Mouse (Mus musculus) CH12.LX (cell line): Measurements from ENCODE around the gene Tlnrd1. TPM values are rescaled to one million over a fixed set of nuclear protein-coding genes. Genes with fewer than 3 reads are reported as not detected.

Experiments used
- DNase-seq: peaks from one replicate; pipeline ENCODE4 v3.0.0-alpha.2; 2013; ENCODE audit errors: extremely low read depth
- H3K27ac ChIP-seq: 2 replicates; pipeline ENCODE4 v1.5.1; 2012; ENCODE audit warnings: low read depth, mild to moderate bottlenecking, control low read depth, moderate library complexity; ENCODE audit not compliant: insufficient read depth
- H3K27me3 ChIP-seq: replicated peaks from 2 replicates; pipeline ENCODE3; 2012; ENCODE audit warnings: inconsistent platforms
- H3K36me3 ChIP-seq, 2 experiments: replicated peaks in 1 of 2; 2 replicates each; pipeline versions ENCODE3 to v1.6.1; 2012; ENCODE audit warnings: inconsistent platforms in 1 of 2, low read length in 1 of 2, mild to moderate bottlenecking in 1 of 2, mixed read lengths in 1 of 2, moderate library complexity in 1 of 2; ENCODE audit not compliant: control insufficient read depth in 1 of 2, insufficient read depth in 1 of 2
- H3K4me1 ChIP-seq, 2 experiments: 2 replicates each; pipeline ENCODE4 v1.6.1; 2012; ENCODE audit warnings: inconsistent platforms in 1 of 2, moderate library complexity in 1 of 2; ENCODE audit not compliant: insufficient read depth in 2 of 2, control insufficient read depth in 1 of 2
- H3K4me2 ChIP-seq: 2 replicates; pipeline ENCODE4 v1.6.1; 2012; ENCODE audit warnings: low read depth, mild to moderate bottlenecking, control low read depth; ENCODE audit not compliant: poor library complexity, insufficient read depth, severe bottlenecking
- H3K4me3 ChIP-seq, 3 experiments: fragments of 150-350 bp in 1 of 3; sonication (generic) in 1 of 3; replicated peaks in 1 of 3; 2 replicates each; pipeline versions ENCODE3 to v1.5.1; 2011 to 2012; ENCODE audit warnings: low read depth in 2 of 3, low read length in 2 of 3, mild to moderate bottlenecking in 2 of 3, moderate library complexity in 2 of 3, control low read depth in 1 of 3, improper control_type of control experiment in 1 of 3, inconsistent platforms in 1 of 3, mixed read lengths in 1 of 3; ENCODE audit not compliant: poor library complexity in 1 of 3
- H3K79me2 ChIP-seq: replicated peaks from 2 replicates; pipeline ENCODE4 v1.6.1; 2012; ENCODE audit warnings: mild to moderate bottlenecking, moderate library complexity; ENCODE audit not compliant: control insufficient read depth, poor library complexity, insufficient read depth, severe bottlenecking; ENCODE audit errors: extremely low read depth
- H3K9ac ChIP-seq: 2 replicates; pipeline ENCODE4 v1.6.1; 2012; ENCODE audit warnings: low read depth, mild to moderate bottlenecking, control low read depth, moderate library complexity; ENCODE audit not compliant: insufficient read depth
- H3K9me3 ChIP-seq: replicated peaks from 2 replicates; pipeline ENCODE3; 2012; ENCODE audit warnings: low read length, inconsistent platforms, mixed read lengths
- CHD2 ChIP-seq: IDR thresholded peaks from 2 replicates; pipeline ENCODE4 v1.6.1; 2011; ENCODE audit warnings: low read length, improper control_type of control experiment
- CTCF ChIP-seq, 2 experiments: IDR thresholded peaks in 1 of 2; conservative IDR thresholded peaks in 1 of 2; 2 replicates each; pipeline ENCODE4 v1.5.1; 2011 to 2012; ENCODE audit warnings: low read depth in 2 of 2, low read length in 2 of 2, improper control_type of control experiment in 1 of 2, inconsistent platforms in 1 of 2, mild to moderate bottlenecking in 1 of 2, moderate library complexity in 1 of 2
- EP300 ChIP-seq: IDR thresholded peaks from 2 replicates; pipeline ENCODE4 v1.6.1; 2011; ENCODE audit warnings: low read length, improper control_type of control experiment
- GABPA ChIP-seq: IDR thresholded peaks from 2 replicates; pipeline ENCODE4 v1.6.1; 2012; ENCODE audit warnings: low read depth, low read length, improper control_type of control experiment, inconsistent platforms; ENCODE audit not compliant: insufficient replicate concordance
- IRF4 ChIP-seq: IDR thresholded peaks from 2 replicates; pipeline ENCODE4 v1.6.1; 2014; ENCODE audit warnings: low read depth, mild to moderate bottlenecking, inconsistent platforms, low read length, improper control_type of control experiment
- MAZ ChIP-seq: IDR thresholded peaks from 2 replicates; pipeline ENCODE4 v1.6.1; 2012; ENCODE audit warnings: low read depth, mild to moderate bottlenecking, inconsistent platforms, low read length, improper control_type of control experiment, moderate library complexity
- NELFE ChIP-seq: IDR thresholded peaks from 2 replicates; pipeline ENCODE4 v1.6.1; 2011; ENCODE audit warnings: low read depth, low read length, improper control_type of control experiment
- NRF1 ChIP-seq: IDR thresholded peaks from 2 replicates; pipeline ENCODE4 v1.6.1; 2014; ENCODE audit warnings: low read depth, mild to moderate bottlenecking, inconsistent platforms, low read length, improper control_type of control experiment, moderate library complexity
- PAX5 ChIP-seq: IDR thresholded peaks from 2 replicates; pipeline ENCODE4 v1.6.1; 2012; ENCODE audit warnings: low read length, inconsistent platforms, mixed read lengths
- POLR2AphosphoS2 ChIP-seq: IDR thresholded peaks from 2 replicates; pipeline ENCODE4 v1.6.1; 2011; ENCODE audit warnings: low read depth, low read length, improper control_type of control experiment
- TBP ChIP-seq: conservative IDR thresholded peaks from 2 replicates; pipeline ENCODE4 v1.6.1; 2011; ENCODE audit warnings: low read depth, low read length, improper control_type of control experiment
- TCF12 ChIP-seq: IDR thresholded peaks from 2 replicates; pipeline ENCODE4 v1.6.1; 2014; ENCODE audit warnings: low read depth, mild to moderate bottlenecking, inconsistent platforms, low read length, improper control_type of control experiment
- USF1 ChIP-seq: IDR thresholded peaks from 2 replicates; pipeline ENCODE4 v1.6.1; 2014; ENCODE audit warnings: low read depth, mild to moderate bottlenecking, inconsistent platforms, low read length, improper control_type of control experiment
- USF2 ChIP-seq: conservative IDR thresholded peaks from 2 replicates; pipeline ENCODE4 v1.6.1; 2011; ENCODE audit warnings: low read depth, low read length, improper control_type of control experiment
- ZKSCAN1 ChIP-seq: IDR thresholded peaks from 2 replicates; pipeline ENCODE4 v1.6.1; 2012; ENCODE audit warnings: low read depth, inconsistent platforms, low read length, improper control_type of control experiment, borderline replicate concordance
- ZNF384 ChIP-seq: IDR thresholded peaks from 2 replicates; pipeline ENCODE4 v1.6.1; 2012; ENCODE audit warnings: low read depth, low read length, improper control_type of control experiment, inconsistent platforms
- dilution Hi-C: fragments of 300-500 bp; cut with MboI; formaldehyde crosslinking; loops from 2 replicates; pipeline ENCODE4 v1.14.3; 2020; ENCODE audit warnings: low sequenced_read_pairs; ENCODE audit not compliant: extremely low pct_unique_long_range_greater_than_20kb, extremely low pct_ligation_motif_present
- in situ Hi-C: fragments of 300-500 bp; cut with MboI; formaldehyde crosslinking; loops from 3 replicates; pipeline ENCODE4 v1.14.3; 2019; ENCODE audit warnings: low sequenced_read_pairs, low pct_ligation_motif_present, low pct_unique_long_range_greater_than_20kb, mixed read lengths
- polyA plus RNA-seq: library from polyadenylated mRNA; unstranded; fragments of >175 nt; gene quantifications from 2 replicates; pipeline ENCODE4 v1.2.1, GENCODE M21; 2012; ENCODE audit warnings: low read depth; ENCODE audit not compliant: insufficient read length
- total RNA-seq, 2 experiments: library from RNA; depleted of rRNA; stranded (reverse); fragments of 300-350 nt in 1 of 2; fragments of >200 nt in 1 of 2; gene quantifications; 2 replicates each; pipeline ENCODE4 v1.2.3; 2012 to 2014

Tlnrd1 gene
- total and polyA plus RNA-seq, 3 experiments = 5.5 to 15.6 (median 10.6) TPM

DNA sequence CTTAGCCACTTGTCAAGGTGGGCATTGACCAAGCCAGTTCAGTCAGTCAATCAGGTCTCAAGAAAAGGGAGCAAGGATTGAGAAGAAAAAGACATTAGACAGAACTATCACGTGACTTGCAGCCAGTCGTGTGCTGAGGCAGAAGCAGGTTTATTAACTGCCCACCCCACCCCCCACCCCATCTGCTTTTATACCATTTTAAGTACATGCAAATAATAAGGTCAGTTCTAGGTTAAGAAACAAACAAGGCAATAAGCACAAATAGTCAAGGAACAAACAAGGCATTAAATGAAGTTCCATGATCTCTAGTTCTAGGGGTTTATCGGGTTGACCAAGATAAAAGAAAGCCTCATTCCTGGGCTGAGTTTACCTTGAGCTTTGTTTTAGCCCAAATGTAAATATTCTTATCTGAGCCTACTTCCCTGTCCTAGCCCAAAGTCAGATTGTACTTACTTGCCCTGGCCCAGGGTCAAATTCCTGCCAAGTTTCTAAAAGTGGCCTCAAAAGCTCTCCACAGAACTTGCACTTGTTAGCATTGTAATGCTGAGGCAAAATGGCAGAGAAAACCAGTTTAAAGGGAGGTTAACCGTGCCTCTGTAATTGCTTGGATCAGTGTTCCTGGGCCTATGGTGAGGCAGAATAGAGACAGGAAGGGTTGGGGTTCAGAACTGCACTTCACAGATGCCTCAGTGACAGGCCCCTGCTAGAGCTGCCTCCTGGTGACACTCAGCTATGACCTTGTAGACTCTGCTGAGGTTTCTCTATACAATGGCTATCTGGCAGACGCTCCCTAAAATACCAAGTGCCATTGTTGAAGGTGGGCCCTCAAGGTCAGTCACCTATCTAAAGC is 18.4 kb upstream of the Tlnrd1 start:
- Histone ChIP-seq H3K36me3 (peaks cover 25 to 42% of the 10 kb centered on the region in 2 experiments), H3K9me3 (no peaks in the 10 kb centered on the region), H3K79me2 (no peaks in the 10 kb centered on the region; the same call in 1 of the 2 replicates), H3K27ac (no peak overlapping the region), H3K4me1 (peaks cover 0 to 5% of the 10 kb centered on the region in 2 experiments; a peak in 1 of 4 replicates), H3K4me3 (no peak overlapping the region), H3K27me3 (no peaks in the 10 kb centered on the region), H3K4me2 (no peak overlapping the region), H3K9ac (no peak overlapping the region)
- no peak for DNase-seq
- in situ Hi-C loops (no loop called here), dilution Hi-C loops (no loop called here)
- TF ChIP-seq PAX5 (no peak), NELFE (no peak), POLR2AphosphoS2 (no peak)

DNA sequence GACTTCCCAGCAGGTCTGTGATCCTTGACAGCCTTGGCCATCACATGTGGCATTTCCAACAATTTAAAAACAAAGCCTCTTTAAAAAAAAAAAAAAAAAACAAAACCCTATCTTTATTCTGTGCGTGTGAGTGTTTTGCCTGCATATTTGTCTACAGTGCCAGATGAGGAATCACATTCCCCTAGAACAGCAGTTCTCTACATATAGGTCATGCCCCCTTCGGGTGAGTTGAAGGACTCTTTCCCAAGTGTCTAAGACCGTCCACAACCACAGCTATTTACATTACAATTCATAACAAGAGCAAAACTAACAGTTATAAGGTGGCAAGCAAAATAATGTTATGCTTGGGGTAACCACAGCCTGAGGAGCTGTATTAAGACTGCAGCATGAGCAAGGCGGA is 17.3 kb upstream of the Tlnrd1 start:
- Histone ChIP-seq H3K27me3 (no peaks in the 10 kb centered on the region), H3K4me3 (no peak overlapping the region), H3K79me2 (no peaks in the 10 kb centered on the region; the same call in 1 of the 2 replicates), H3K27ac (no peak overlapping the region), H3K9ac (no peak overlapping the region), H3K9me3 (no peaks in the 10 kb centered on the region), H3K4me2 (no peak overlapping the region), H3K36me3 (peaks cover 34 to 50% of the 10 kb centered on the region in 2 experiments), H3K4me1 (peaks cover 0 to 10% of the 10 kb centered on the region in 2 experiments; a peak in 1 of 4 replicates)
- dilution Hi-C loops = no loop called here
- no peak for TF ChIP-seq CHD2
- no peak for TF ChIP-seq ZNF384
- no peak for TF ChIP-seq EP300
- TF ChIP-seq TBP = no peak
- DNase-seq = no peak
- in situ Hi-C loops = no loop called here

DNA sequence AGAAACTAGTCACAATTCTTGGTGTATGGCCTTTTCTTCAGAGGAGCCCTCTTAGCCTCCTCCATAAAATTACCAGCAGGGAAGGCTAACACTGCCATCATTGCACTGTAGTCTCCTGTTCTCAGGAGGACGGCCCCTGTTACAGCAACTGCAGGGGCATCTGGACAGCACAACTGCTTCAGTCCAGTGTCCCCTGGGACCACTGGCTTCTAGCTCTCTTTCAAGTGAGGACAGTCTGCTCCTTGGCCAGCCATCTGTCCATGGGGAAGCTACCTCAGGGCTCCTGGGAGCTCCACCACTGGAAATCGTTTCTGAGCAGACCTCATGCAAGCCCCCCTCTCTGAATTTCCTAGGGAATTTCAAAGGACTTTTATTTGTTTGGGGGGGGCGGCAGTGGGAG is 16.4 kb upstream of the Tlnrd1 start:
- H3K27me3 ChIP-seq = no peaks in the 10 kb centered on the region
- peaks cover 3% of the 10 kb centered on the region for H3K79me2 ChIP-seq
- no peak overlapping the region for H3K27ac ChIP-seq
- peaks cover 38 to 57% of the 10 kb centered on the region in 2 experiments for H3K36me3 ChIP-seq
- peaks cover 0 to 13% of the 10 kb centered on the region in 2 experiments; a peak in 1 of 4 replicates for H3K4me1 ChIP-seq
- no peak overlapping the region for H3K4me2 ChIP-seq
- no peak for DNase-seq
- no peak overlapping the region for H3K9ac ChIP-seq
- TF ChIP-seq CTCF (conservative IDR thresholded peaks at IDR 0.05 in 1 of 2, IDR thresholded peaks at IDR 0.05 in 1 of 2; ENCODE audit: low read depth in 2 of 2, low read length in 2 of 2) (no peak), IRF4 (no peak), MAZ (no peak), GABPA (no peak), NELFE (no peak), ZKSCAN1 (no peak), USF2 (no peak), NRF1 (no peak), TCF12 (no peak), USF1 (no peak), POLR2AphosphoS2 (no peak)
- dilution Hi-C loops (no loop called here), in situ Hi-C loops (no loop called here)
- no peaks in the 10 kb centered on the region for H3K9me3 ChIP-seq
- H3K4me3 ChIP-seq = no peak overlapping the region
